Mouse (Mus musculus) bone marrow macrophage, adult 2 months (primary cell): Measurements from ENCODE around the gene Lpo.

Experiments
- CTCF ChIP-seq: IDR thresholded peaks from 2 replicates; pipeline ENCODE4 v1.5.1; 2012; ENCODE audit warnings: low read depth, mild to moderate bottlenecking, low read length, moderate library complexity
- POLR2A ChIP-seq: IDR thresholded peaks from 2 replicates; pipeline ENCODE4 v1.6.1; 2012; ENCODE audit warnings: mild to moderate bottlenecking, low read depth, low read length, borderline replicate concordance

- no peak for TF ChIP-seq POLR2A
- no peak for TF ChIP-seq CTCF
Measured at GRCm38 (mm10) chr11:87761181-87761721, 66.8 kb downstream of the Lpo start.
